Mouse (Mus musculus) c-Kit-positive CD71-positive TER-119-negative erythroid progenitor cells, embryonic 14.5 days (primary cell): ENCODE data around the gene Zfyve1.
A peak's percentile ranks its signal among the peaks of the same experiment; 100 is the strongest.

Experiments
- DNase-seq: peaks from one replicate; pipeline ENCODE4 v3.0.0-alpha.2; 2013; ENCODE audit warnings: low read depth

The Zfyve1 gene

GRCm38 (mm10) chr12:83523056-83523455 lies 74.0 kb downstream of the Zfyve1 start:
- DNase-seq, result no peak

GRCm38 (mm10) chr12:83521083-83521482 lies 75.9 kb downstream of the Zfyve1 start:
- no peak for DNase-seq

- DNase-seq, result peak; percentile 98
These were observed 76.6 kb downstream of the Zfyve1 start, which contains the start of gene Dcaf4 for GRCm38 (mm10) chr12:83520311-83520890. TSS of gene Dcaf4 (plus strand) at chr12:83520466.

- DNase-seq, result peak; percentile 48
These were observed 79.4 kb downstream of the Zfyve1 start for GRCm38 (mm10) chr12:83517580-83517979.

GRCm38 (mm10) chr12:83514216-83514615 lies 82.8 kb downstream of the Zfyve1 start:
- DNase-seq, result no peak

- no peak for DNase-seq
These were observed 83.8 kb downstream of the Zfyve1 start for GRCm38 (mm10) chr12:83513185-83513584.

- DNase-seq, result no peak
These were observed 84.2 kb downstream of the Zfyve1 start for GRCm38 (mm10) chr12:83512783-83513182.

- no peak for DNase-seq
These were observed 86.4 kb downstream of the Zfyve1 start for GRCm38 (mm10) chr12:83510586-83510985.

- no peak for DNase-seq
These were observed 90.5 kb downstream of the Zfyve1 start for GRCm38 (mm10) chr12:83506543-83506942.

GRCm38 (mm10) chr12:83502190-83502589 lies 94.8 kb downstream of the Zfyve1 start:
- DNase-seq, result no peak

GRCm38 (mm10) chr12:83499256-83499655 lies 97.8 kb downstream of the Zfyve1 start:
- no peak for DNase-seq

- DNase-seq, result no peak
These were observed 99.1 kb downstream of the Zfyve1 start for GRCm38 (mm10) chr12:83497959-83498358.

GRCm38 (mm10) chr12:83496736-83497135 lies 100.3 kb downstream of the Zfyve1 start:
- DNase-seq, result no peak
